Mouse (Mus musculus): ENCODE results near the gene Rpl41.

- TF ChIP-seq CTCF (IDR thresholded peaks at IDR 0.05; ENCODE audit: extremely low read depth, insufficient read length, insufficient replicate concordance, low read depth, low read length) = no peak
- no peak for TF ChIP-seq POLR2A (IDR thresholded peaks at IDR 0.05; ENCODE audit: low read depth, low read length)
These were observed 45.6 kb downstream of the Rpl41 start for GRCm38 (mm10) chr10:128503532-128503931.

Data from small intestine, adult 2 months (tissue).